Mouse (Mus musculus) intestine, embryonic 16.5 days (tissue): ENCODE measurements around the gene Robo4. TPM values are rescaled to one million over a fixed set of nuclear protein-coding genes. Genes with fewer than 3 reads are reported as not detected.

Experiments used
- ATAC-seq: fragments of 200-750 bp; cut with Nextera tagmentation; 2 replicates; pipeline ENCODE4 v1.8.0; 2017; ENCODE audit warnings: moderate TSS enrichment, moderate library complexity
- H3K27ac ChIP-seq: fragments of 300-500 bp; sonication (generic); 2 replicates; pipeline ENCODE4 v1.5.1; 2014; ENCODE audit warnings: mild to moderate bottlenecking, low read length
- H3K27me3 ChIP-seq: fragments of 300-500 bp; sonication (generic); replicated peaks from 2 replicates; pipeline ENCODE4 v1.6.1; 2014; ENCODE audit warnings: low read length, control low read depth, mixed read lengths; ENCODE audit not compliant: control insufficient read depth, insufficient read depth
- H3K36me3 ChIP-seq: fragments of 300-500 bp; sonication (generic); 2 replicates; pipeline ENCODE4 v1.6.1; 2014; ENCODE audit warnings: low read length, control low read depth; ENCODE audit not compliant: control insufficient read depth, insufficient read depth
- H3K4me1 ChIP-seq: fragments of 300-500 bp; sonication (generic); 2 replicates; pipeline ENCODE4 v1.6.1; 2014; ENCODE audit warnings: low read length, control low read depth, mixed read lengths; ENCODE audit not compliant: control insufficient read depth, insufficient read depth
- H3K4me2 ChIP-seq: fragments of 300-500 bp; sonication (generic); 2 replicates; pipeline ENCODE4 v1.6.1; 2014; ENCODE audit warnings: low read depth, low read length, control low read depth
- H3K4me3 ChIP-seq: fragments of 300-500 bp; sonication (generic); 2 replicates; pipeline ENCODE4 v1.5.1; 2014; ENCODE audit warnings: mild to moderate bottlenecking, low read length
- H3K9ac ChIP-seq: fragments of 300-500 bp; sonication (generic); 2 replicates; pipeline ENCODE4 v1.6.1; 2014; ENCODE audit warnings: low read depth, low read length
- H3K9me3 ChIP-seq: fragments of 300-500 bp; sonication (generic); 2 replicates; pipeline ENCODE4 v1.6.1; 2016; ENCODE audit warnings: low read length, control low read depth; ENCODE audit not compliant: control insufficient read depth
- WGBS: fragments of 180-500 bp; shearing (Covaris S2); extraction: QIAGEN DNeasy Blood & Tissue Kit; methylation state at CpG from one replicate; pipeline ENCODE4 v1.1.7; 2014; 5-methylcytosine and 5-hydroxymethylcytosine counted together
- polyA plus RNA-seq: library from polyadenylated mRNA; unstranded; fragments of >200 nt; fragmentation: Nextera tagmentation; extraction: Ambion mirVana; gene quantifications from 2 replicates; pipeline ENCODE4 v1.2.1, GENCODE M21; 2015

The Robo4 gene
- polyA plus RNA-seq, 1 experiment from 2014 or later = 11.7 TPM

- WGBS = 78% methylated on average over 3 of the region's 3 CpGs
- no peaks in the 10 kb centered on the region for H3K36me3 ChIP-seq
- H3K27me3 ChIP-seq = no peaks in the 10 kb centered on the region
- no peak overlapping the region for H3K4me3 ChIP-seq
- no peaks in the 10 kb centered on the region for H3K4me1 ChIP-seq
- H3K4me2 ChIP-seq = no peak overlapping the region
- no peak for ATAC-seq
- H3K9ac ChIP-seq = no peak overlapping the region
- no peak overlapping the region for H3K27ac ChIP-seq
- no peaks in the 10 kb centered on the region for H3K9me3 ChIP-seq
Measured at GRCm38 (mm10) chr9:37414666-37415065, 13.0 kb downstream of the Robo4 start.

- Histone ChIP-seq H3K27me3 (no peaks in the 10 kb centered on the region), H3K36me3 (no peaks in the 10 kb centered on the region), H3K4me2 (no peak overlapping the region), H3K4me1 (no peaks in the 10 kb centered on the region), H3K9ac (no peak overlapping the region), H3K4me3 (no peak overlapping the region), H3K27ac (no peak overlapping the region), H3K9me3 (no peaks in the 10 kb centered on the region)
- ATAC-seq = no peak
- WGBS = 72% methylated on average over 4 of the region's 4 CpGs
Measured at GRCm38 (mm10) chr9:37418791-37419190, 17.1 kb downstream of the Robo4 start.

GRCm38 (mm10) chr9:37420676-37421075, 19.0 kb downstream of the Robo4 start:
- Histone ChIP-seq H3K4me2 (peak overlapping the region; percentile 60), H3K27me3 (no peaks in the 10 kb centered on the region), H3K4me3 (peak overlapping the region; percentile 29), H3K36me3 (no peaks in the 10 kb centered on the region), H3K9me3 (no peaks in the 10 kb centered on the region), H3K4me1 (no peaks in the 10 kb centered on the region), H3K9ac (peak overlapping the region; percentile 61; the same call in 1 of the 2 replicates), H3K27ac (no peak overlapping the region)
- peak; percentile 98 for ATAC-seq
- WGBS = under 1% methylated on average over 27 of the region's 27 CpGs

- 22% methylated on average over 12 of the region's 12 CpGs for WGBS
- ATAC-seq = peak; percentile 46
Measured at GRCm38 (mm10) chr9:37421239-37421638, 19.5 kb downstream of the Robo4 start.

GRCm38 (mm10) chr9:37429326-37429725, 27.6 kb downstream of the Robo4 start:
- no peak overlapping the region for H3K4me3 ChIP-seq
- H3K4me1 ChIP-seq = peaks cover 14% of the 10 kb centered on the region
- peaks cover 56% of the 10 kb centered on the region for H3K27me3 ChIP-seq
- no peaks in the 10 kb centered on the region for H3K9me3 ChIP-seq
- H3K27ac ChIP-seq = no peak overlapping the region
- H3K4me2 ChIP-seq = no peak overlapping the region
- no peak for ATAC-seq
- H3K36me3 ChIP-seq = no peaks in the 10 kb centered on the region
- 12% methylated on average over 26 of the region's 26 CpGs for WGBS
- no peak overlapping the region for H3K9ac ChIP-seq

More at GRCm38 (mm10) chr9:37421239-37421638, 19.5 kb downstream of the Robo4 start:
- Histone ChIP-seq H3K4me3 (peak overlapping the region; percentile 29), H3K4me1 (no peaks in the 10 kb centered on the region), H3K27ac (no peak overlapping the region), H3K9me3 (no peaks in the 10 kb centered on the region), H3K36me3 (no peaks in the 10 kb centered on the region), H3K4me2 (peak overlapping the region; percentile 60), H3K27me3 (no peaks in the 10 kb centered on the region), H3K9ac (0 out of 2 replicates have a peak overlapping the region, but pooled peaks have one; percentile 61)

GRCm38 (mm10) chr9:37430582-37430981, 28.9 kb downstream of the Robo4 start:
- peak overlapping the region; percentile 27; the same call in 1 of the 2 replicates for H3K4me3 ChIP-seq
- WGBS = 2% methylated on average over 12 of the region's 12 CpGs
- H3K9ac ChIP-seq = no peak overlapping the region
- H3K4me1 ChIP-seq = peaks cover 14% of the 10 kb centered on the region
- no peaks in the 10 kb centered on the region for H3K9me3 ChIP-seq
- H3K36me3 ChIP-seq = no peaks in the 10 kb centered on the region
- H3K4me2 ChIP-seq = peak overlapping the region; percentile 39
- H3K27me3 ChIP-seq = peaks cover 68% of the 10 kb centered on the region
- H3K27ac ChIP-seq = no peak overlapping the region
- peak; percentile 67 for ATAC-seq

- H3K36me3 ChIP-seq = no peaks in the 10 kb centered on the region
- no peak overlapping the region for H3K27ac ChIP-seq
- H3K4me2 ChIP-seq = peak overlapping the region; percentile 48
- ATAC-seq = peak; percentile 64
- peaks cover 70% of the 10 kb centered on the region for H3K27me3 ChIP-seq
- H3K9ac ChIP-seq = no peak overlapping the region
- H3K9me3 ChIP-seq = no peaks in the 10 kb centered on the region
- WGBS = 2% methylated on average over 15 of the region's 17 CpGs
- H3K4me1 ChIP-seq = peaks cover 14% of the 10 kb centered on the region
- peak overlapping the region; percentile 33 for H3K4me3 ChIP-seq
Measured at GRCm38 (mm10) chr9:37432026-37432666, 30.4 kb downstream of the Robo4 start.

GRCm38 (mm10) chr9:37432720-37433421, 31.2 kb downstream of the Robo4 start, which contains the start of gene Robo3:
Gene Robo3, minus strand, starts transcription at chr9:37433246.
- no peak within 1 kb of the TSS for H3K9ac ChIP-seq
- peak within 1 kb of the TSS; percentile 48 for H3K4me2 ChIP-seq
- under 1% methylated on average over 34 of the region's 40 CpGs for WGBS
- H3K4me1 ChIP-seq = peaks cover 14% of the 10 kb centered on the region
- H3K4me3 ChIP-seq = peak within 1 kb of the TSS; percentile 33
- H3K36me3 ChIP-seq = no peaks in the 10 kb centered on the region
- H3K27me3 ChIP-seq = peaks cover 65% of the 10 kb centered on the region
- H3K27ac ChIP-seq = no peak within 1 kb of the TSS
- H3K9me3 ChIP-seq = no peaks in the 10 kb centered on the region
- peak; percentile 34; the same call in 1 of the 2 replicates for ATAC-seq

- H3K36me3 ChIP-seq = no peaks in the 10 kb centered on the region
- peaks cover 14% of the 10 kb centered on the region for H3K4me1 ChIP-seq
- H3K4me2 ChIP-seq = no peak overlapping the region
- 2% methylated on average over 18 of the region's 18 CpGs for WGBS
- H3K9me3 ChIP-seq = no peaks in the 10 kb centered on the region
- ATAC-seq = no peak
- H3K4me3 ChIP-seq = no peak overlapping the region
- H3K27ac ChIP-seq = no peak overlapping the region
- H3K9ac ChIP-seq = no peak overlapping the region
- peaks cover 61% of the 10 kb centered on the region for H3K27me3 ChIP-seq
Measured at GRCm38 (mm10) chr9:37433823-37434560, 32.3 kb downstream of the Robo4 start.
